Mouse (Mus musculus) forebrain, embryonic 16.5 days (tissue): Measurements from ENCODE around the gene Coq5. TPM values are rescaled to one million over a fixed set of nuclear protein-coding genes. Genes with fewer than 3 reads are reported as not detected.
A peak's percentile ranks its signal among the peaks of the same experiment; 100 is the strongest.

Source experiments
- ATAC-seq: fragments of 200-750 bp; cut with Nextera tagmentation; 2 replicates; pipeline ENCODE4 v1.8.0; 2017; ENCODE audit warnings: mild to moderate bottlenecking, moderate library complexity
- H3K27ac ChIP-seq: fragments of 300-500 bp; sonication (generic); 2 replicates; pipeline ENCODE4 v1.5.1; 2014; ENCODE audit warnings: low read length, control low read depth
- H3K27me3 ChIP-seq: fragments of 300-500 bp; sonication (generic); replicated peaks from 2 replicates; pipeline ENCODE4 v1.6.1; 2014; ENCODE audit warnings: low read length; ENCODE audit not compliant: control insufficient read depth, insufficient read depth
- H3K36me3 ChIP-seq: fragments of 300-500 bp; sonication (generic); 2 replicates; pipeline ENCODE4 v1.6.1; 2014; ENCODE audit not compliant: control insufficient read depth, insufficient read depth
- H3K4me1 ChIP-seq: fragments of 300-500 bp; sonication (generic); replicated peaks from 2 replicates; pipeline ENCODE4 v1.6.1; 2014; ENCODE audit warnings: low read length; ENCODE audit not compliant: control insufficient read depth, insufficient read depth
- H3K4me2 ChIP-seq: fragments of 300-500 bp; sonication (generic); 2 replicates; pipeline ENCODE4 v1.6.1; 2014; ENCODE audit warnings: mild to moderate bottlenecking, low read length, control low read depth
- H3K4me3 ChIP-seq: fragments of 300-500 bp; sonication (generic); replicated peaks from 2 replicates; pipeline ENCODE4 v1.5.1; 2014; ENCODE audit warnings: mild to moderate bottlenecking, low read length, control low read depth
- H3K9ac ChIP-seq: fragments of 300-500 bp; sonication (generic); replicated peaks from 2 replicates; pipeline ENCODE4 v1.6.1; 2014; ENCODE audit warnings: low read depth, low read length, control low read depth
- H3K9me3 ChIP-seq: fragments of 300-500 bp; sonication (generic); 2 replicates; pipeline ENCODE4 v1.6.1; 2016; ENCODE audit warnings: low read length; ENCODE audit not compliant: control insufficient read depth
- WGBS: fragments of 180-500 bp; shearing (Covaris S2); extraction: QIAGEN DNeasy Blood & Tissue Kit; methylation state at CpG from one replicate; pipeline ENCODE4 v1.1.7; 2014; 5-methylcytosine and 5-hydroxymethylcytosine counted together
- polyA plus RNA-seq: library from polyadenylated mRNA; unstranded; fragments of >200 nt; fragmentation: Nextera tagmentation; extraction: Ambion mirVana; gene quantifications from 2 replicates; pipeline ENCODE4 v1.2.1, GENCODE M21; 2015

Coq5 gene
- polyA plus RNA-seq, 1 experiment from 2014 or later: 64.3 TPM

DNA sequence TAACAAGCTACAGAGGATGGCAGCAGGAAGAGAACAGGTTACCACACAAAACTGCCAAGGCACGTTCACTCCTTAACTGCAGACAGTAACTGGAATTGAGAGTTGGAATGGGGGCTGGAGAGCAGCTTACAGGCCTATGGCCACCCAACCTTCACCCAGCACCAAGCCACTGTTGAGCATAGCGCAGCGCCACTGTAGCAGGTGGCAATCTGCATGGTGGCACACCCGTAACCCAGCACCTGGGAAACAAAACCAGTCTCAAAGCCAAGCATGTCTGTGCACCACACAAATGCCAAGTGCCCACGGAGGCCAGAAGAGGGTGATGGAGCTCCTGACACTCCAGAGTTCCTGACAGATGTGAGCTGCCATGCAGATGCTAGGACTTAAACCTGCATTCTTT, 13.1 kb upstream of the Coq5 start:
- 90% methylated on average over 5 of the region's 5 CpGs for WGBS
- H3K9ac ChIP-seq: no peak overlapping the region
- H3K4me2 ChIP-seq: no peak overlapping the region
- H3K4me1 ChIP-seq: peaks cover 27% of the 10 kb centered on the region
- ATAC-seq: no peak
- no peaks in the 10 kb centered on the region for H3K9me3 ChIP-seq
- H3K36me3 ChIP-seq: no peaks in the 10 kb centered on the region
- H3K4me3 ChIP-seq: no peak overlapping the region
- no peak overlapping the region for H3K27ac ChIP-seq
- H3K27me3 ChIP-seq: no peaks in the 10 kb centered on the region

DNA sequence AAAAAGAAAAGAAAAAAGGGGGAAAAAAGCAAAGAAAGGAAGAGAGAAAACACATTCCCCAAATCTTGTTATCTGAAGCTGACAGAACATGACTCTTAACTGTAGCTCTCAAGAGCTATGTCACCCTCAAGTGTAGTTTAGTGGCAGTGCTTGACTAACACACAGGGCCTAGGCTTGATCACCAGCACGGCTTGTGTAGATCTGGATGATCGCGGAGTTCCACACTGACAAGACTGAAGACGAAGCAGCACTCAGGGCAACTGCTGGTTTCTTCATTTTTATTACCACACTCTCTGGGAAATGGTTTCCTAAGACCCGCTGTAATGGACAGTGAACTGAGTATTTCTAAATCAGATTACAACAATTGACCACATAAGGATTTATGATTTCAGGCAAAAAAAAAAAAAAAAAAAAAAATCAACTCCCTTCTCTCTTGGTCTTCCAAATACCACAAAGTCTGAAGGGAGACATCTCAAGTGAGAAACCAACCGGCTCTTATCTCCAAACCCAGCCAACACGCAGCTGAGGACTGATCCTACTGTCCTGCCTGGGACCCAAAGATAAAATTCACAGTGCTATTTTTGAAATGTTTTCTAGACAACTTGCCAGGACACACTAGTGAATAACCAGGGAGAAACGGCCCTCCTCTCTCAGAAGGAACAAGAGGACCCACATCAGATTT, 12.5 kb upstream of the Coq5 start:
- no peak overlapping the region for H3K4me3 ChIP-seq
- no peak for ATAC-seq
- no peaks in the 10 kb centered on the region for H3K36me3 ChIP-seq
- peaks cover 29% of the 10 kb centered on the region for H3K4me1 ChIP-seq
- no peaks in the 10 kb centered on the region for H3K27me3 ChIP-seq
- no peak overlapping the region for H3K9ac ChIP-seq
- no peak overlapping the region for H3K27ac ChIP-seq
- H3K9me3 ChIP-seq: no peaks in the 10 kb centered on the region
- H3K4me2 ChIP-seq: no peak overlapping the region
- WGBS: 83% methylated on average over 8 of the region's 8 CpGs

DNA sequence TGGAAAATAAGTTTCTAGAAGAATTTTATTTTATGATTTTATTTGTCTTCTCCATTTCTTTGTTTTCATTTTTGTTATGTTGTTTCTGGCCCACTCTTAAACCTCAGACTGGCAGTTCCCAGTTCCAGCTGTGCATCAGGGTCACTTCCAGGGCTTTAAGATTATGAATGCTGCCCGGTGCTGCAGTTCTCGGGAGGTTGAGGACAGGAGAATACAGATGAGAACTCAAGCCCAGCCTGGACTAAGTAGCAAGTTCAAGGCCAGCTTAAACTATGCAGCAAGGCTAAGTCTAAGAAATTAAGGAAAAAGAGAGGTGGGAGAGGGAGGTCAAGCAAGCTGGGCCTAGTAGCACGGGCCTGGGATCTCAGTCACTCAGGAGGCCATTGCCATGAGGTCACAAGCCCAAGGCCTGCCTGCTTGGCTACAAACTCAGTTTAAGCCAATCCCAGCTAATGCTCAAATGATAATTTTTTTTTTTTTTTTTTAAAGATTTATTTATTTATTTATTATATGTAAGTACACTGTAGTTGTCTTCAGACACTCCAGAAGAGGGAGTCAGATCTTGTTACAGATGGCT, 11.9 kb upstream of the Coq5 start:
- H3K9ac ChIP-seq: no peak overlapping the region
- no peak for ATAC-seq
- H3K4me2 ChIP-seq: no peak overlapping the region
- H3K4me1 ChIP-seq: peaks cover 29% of the 10 kb centered on the region
- H3K9me3 ChIP-seq: no peaks in the 10 kb centered on the region
- 84% methylated on average over 3 of the region's 3 CpGs for WGBS
- H3K36me3 ChIP-seq: no peaks in the 10 kb centered on the region
- H3K27me3 ChIP-seq: no peaks in the 10 kb centered on the region
- no peak overlapping the region for H3K4me3 ChIP-seq
- H3K27ac ChIP-seq: no peak overlapping the region

DNA sequence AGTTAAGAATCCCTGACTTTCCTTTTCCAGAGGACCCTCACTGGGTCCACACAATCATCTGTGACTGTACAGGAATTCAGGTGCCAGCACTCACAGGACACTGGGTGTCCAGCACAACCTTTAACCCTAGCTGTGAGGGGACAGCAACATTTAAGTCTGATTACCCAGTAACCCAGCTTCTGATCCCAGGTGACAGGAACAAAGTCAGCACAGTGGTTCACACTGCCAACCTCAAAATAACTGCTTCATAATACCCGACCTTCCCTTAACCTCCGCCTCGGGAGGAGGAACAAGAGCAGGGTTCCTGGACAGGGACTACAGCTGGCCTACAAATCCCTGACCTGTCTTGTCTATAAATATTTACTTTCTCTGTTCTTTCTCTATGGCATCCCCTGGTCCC, 11.2 kb upstream of the Coq5 start:
- no peak overlapping the region for H3K27ac ChIP-seq
- no peaks in the 10 kb centered on the region for H3K9me3 ChIP-seq
- peaks cover 31% of the 10 kb centered on the region for H3K4me1 ChIP-seq
- H3K9ac ChIP-seq: no peak overlapping the region
- no peak for ATAC-seq
- H3K27me3 ChIP-seq: no peaks in the 10 kb centered on the region
- H3K4me3 ChIP-seq: no peak overlapping the region
- WGBS: 82% methylated on average over 3 of the region's 3 CpGs
- no peaks in the 10 kb centered on the region for H3K36me3 ChIP-seq
- no peak overlapping the region for H3K4me2 ChIP-seq

DNA sequence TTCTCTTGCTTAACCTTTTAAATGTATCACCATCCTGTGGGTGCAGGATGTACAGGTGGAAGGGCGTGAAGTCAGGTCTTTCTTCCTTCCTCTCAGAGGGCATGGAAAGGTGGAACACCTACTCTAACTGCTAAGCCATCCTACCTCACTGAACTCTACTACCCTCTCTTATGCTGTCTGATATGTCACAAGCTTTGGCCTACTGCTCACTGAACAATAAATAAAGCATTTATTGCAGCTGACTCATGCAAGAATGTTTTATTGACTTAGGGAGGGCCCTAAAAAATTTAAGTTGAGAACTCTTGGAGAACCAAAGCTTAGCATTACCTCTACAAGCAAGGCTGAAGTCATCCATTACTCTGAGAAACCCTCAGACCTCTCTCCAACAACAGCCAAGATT, 9.5 kb upstream of the Coq5 start:
- ATAC-seq: no peak
- Histone ChIP-seq H3K36me3 (no peaks in the 10 kb centered on the region), H3K9me3 (no peaks in the 10 kb centered on the region), H3K4me3 (no peak overlapping the region), H3K27me3 (no peaks in the 10 kb centered on the region), H3K9ac (no peak overlapping the region), H3K27ac (no peak overlapping the region), H3K4me2 (peak overlapping the region; percentile 69), H3K4me1 (peaks cover 36% of the 10 kb centered on the region)
- 100% methylated on average over 1 of the region's 1 CpGs for whole genome bisulfite sequencing

DNA sequence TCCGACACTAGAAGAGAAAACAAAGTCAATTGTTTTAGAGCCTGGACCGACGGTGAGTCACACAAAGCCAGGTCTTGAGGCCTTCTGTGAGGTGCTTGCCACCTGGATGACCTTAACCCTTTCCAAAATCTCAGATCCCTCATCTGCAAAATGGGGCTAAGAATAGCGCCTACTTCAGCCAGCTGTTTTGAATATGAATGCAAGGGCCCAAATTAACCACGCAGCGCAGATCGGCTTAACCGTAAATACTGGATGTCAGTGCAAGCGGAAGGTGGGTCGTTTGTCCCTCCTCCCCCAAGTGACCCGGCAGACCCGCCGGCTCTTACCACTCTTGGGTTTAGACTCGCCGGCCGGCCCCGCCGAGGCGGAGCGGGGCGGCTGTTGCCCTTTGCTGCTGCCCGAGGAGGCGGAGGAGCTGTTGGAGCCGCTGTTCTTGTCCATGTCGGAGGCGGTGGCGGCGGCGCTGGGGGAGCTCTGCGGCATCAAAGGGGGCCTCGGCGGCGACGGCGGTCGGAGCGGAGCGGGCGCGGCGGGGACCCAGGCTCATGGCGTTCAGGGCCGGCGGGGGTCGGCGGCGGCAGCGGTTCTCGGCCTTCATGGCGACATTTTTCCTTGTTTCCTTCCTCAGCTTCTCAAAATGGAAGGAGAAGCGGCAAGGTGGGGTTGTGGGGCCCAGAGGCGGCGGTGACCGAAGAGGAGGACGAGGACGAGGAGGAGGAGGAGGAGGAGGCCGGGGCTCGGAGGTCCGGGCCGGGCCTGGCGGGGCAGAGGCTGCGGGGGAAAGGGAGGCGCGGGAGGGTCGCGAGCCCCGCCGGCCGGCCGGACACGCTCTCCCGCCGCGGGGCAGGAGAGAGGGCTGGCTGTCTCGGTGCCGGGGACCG, 7.3 kb upstream of the Coq5 start:
- H3K27ac ChIP-seq: peak overlapping the region; percentile 80
- H3K4me2 ChIP-seq: peak overlapping the region; percentile 69
- peak overlapping the region; percentile 96 for H3K9ac ChIP-seq
- peak; percentile 29 for ATAC-seq
- H3K4me1 ChIP-seq: peaks cover 36% of the 10 kb centered on the region
- peak overlapping the region; percentile 99 for H3K4me3 ChIP-seq
- H3K9me3 ChIP-seq: no peaks in the 10 kb centered on the region
- no peaks in the 10 kb centered on the region for H3K27me3 ChIP-seq
- no peaks in the 10 kb centered on the region for H3K36me3 ChIP-seq
- under 1% methylated on average over 69 of the region's 77 CpGs for WGBS

DNA sequence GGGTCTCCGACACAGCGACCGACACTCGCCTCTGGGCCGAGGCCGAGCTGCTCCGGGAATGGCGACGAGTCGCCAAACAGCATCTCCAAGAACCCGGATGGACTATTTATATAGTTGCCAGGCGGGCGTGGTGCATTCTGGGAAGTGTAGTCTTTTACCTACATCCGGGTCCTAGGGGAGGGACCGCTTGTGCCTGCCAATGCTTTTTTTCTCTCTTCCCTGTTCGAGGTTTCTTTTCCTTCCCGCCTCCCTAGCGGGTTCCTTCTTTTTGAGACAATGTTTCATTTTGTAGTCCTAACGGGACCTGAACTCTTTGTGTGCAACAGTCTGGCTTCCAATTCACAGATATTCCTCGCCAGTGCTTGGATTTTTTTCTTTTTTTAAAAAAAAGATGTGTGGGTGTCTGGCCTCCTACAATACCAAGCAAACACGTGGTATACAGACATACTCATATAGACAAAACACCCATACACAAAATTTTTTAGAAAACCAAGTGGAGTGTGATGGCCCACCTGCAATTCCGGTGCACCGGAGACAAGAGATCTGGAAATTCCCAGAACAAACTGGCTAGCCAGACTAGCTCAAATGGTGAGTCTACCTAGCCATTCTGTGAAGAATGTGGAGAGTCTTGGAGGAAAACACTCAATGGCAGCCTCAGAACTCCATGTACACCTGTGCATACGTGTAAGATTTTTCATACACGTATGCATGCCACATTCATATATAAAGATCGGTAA, 6.5 kb upstream of the Coq5 start, which contains the start of gene Rnf10:
Rnf10 (minus strand) TSS at position 87 of the 737 bp plus-strand sequence.
- Histone ChIP-seq H3K9ac (peak within 1 kb of the TSS; percentile 96), H3K27me3 (no peaks in the 10 kb centered on the region), H3K4me1 (peaks cover 33% of the 10 kb centered on the region), H3K36me3 (no peaks in the 10 kb centered on the region), H3K4me3 (peak within 1 kb of the TSS; percentile 99), H3K9me3 (no peaks in the 10 kb centered on the region), H3K27ac (peak within 1 kb of the TSS; percentile 89), H3K4me2 (peak within 1 kb of the TSS; percentile 70)
- 12% methylated on average over 26 of the region's 26 CpGs for WGBS
- peak; percentile 93 for ATAC-seq

DNA sequence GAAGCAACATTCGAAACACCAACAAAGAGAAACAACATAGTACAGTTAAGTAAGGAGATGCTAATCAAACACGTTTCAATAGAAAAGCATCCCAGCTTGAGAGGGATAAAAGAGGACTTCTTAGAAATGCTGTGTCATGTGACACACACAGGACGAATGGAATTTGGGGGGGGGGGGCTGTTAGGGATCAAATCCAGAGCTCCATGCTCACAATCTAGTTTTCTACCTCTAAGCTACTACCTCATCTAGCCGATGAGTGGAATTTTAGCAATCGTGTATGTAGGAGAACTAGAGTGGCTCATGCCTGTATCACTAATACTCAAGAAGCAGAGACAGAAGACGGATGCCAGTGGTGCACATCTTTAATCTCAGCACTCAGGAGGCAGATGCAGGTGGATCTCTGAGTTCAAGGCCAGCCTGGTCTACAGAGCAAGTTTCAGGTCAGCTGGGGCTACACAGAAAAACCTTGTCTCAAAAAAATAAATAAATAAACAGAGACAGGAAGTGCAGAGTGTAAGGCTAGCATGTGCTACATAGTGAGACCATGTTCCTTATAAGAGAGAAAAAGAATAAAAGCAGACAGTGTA, 5.8 kb upstream of the Coq5 start:
- no peaks in the 10 kb centered on the region for H3K9me3 ChIP-seq
- peak overlapping the region; percentile 99; the same call in 1 of the 2 replicates for H3K4me3 ChIP-seq
- ATAC-seq: no peak
- H3K4me2 ChIP-seq: peak overlapping the region; percentile 70
- no peaks in the 10 kb centered on the region for H3K36me3 ChIP-seq
- WGBS: 65% methylated on average over 6 of the region's 6 CpGs
- H3K9ac ChIP-seq: peak overlapping the region; percentile 53; the same call in 1 of the 2 replicates
- H3K4me1 ChIP-seq: peaks cover 33% of the 10 kb centered on the region
- no peaks in the 10 kb centered on the region for H3K27me3 ChIP-seq
- H3K27ac ChIP-seq: peak overlapping the region; percentile 89
